Mouse (Mus musculus) neural tube, embryonic 13.5 days (tissue): ENCODE measurements around the gene Flnb. TPM values are rescaled to one million over a fixed set of nuclear protein-coding genes. Genes with fewer than 3 reads are reported as not detected.

Experiments
- ATAC-seq: fragments of 200-750 bp; cut with Nextera tagmentation; 2 replicates; pipeline ENCODE4 v1.8.0; 2017; ENCODE audit warnings: low read depth, mild to moderate bottlenecking, moderate TSS enrichment, moderate library complexity
- H3K27ac ChIP-seq: fragments of 300-500 bp; sonication (generic); replicated peaks from 2 replicates; pipeline ENCODE4 v1.5.1; 2015; ENCODE audit warnings: moderate library complexity, mild to moderate bottlenecking, inconsistent platforms
- H3K27me3 ChIP-seq: fragments of 300-500 bp; sonication (generic); 2 replicates; pipeline ENCODE4 v1.6.1; 2015; ENCODE audit warnings: mild to moderate bottlenecking, inconsistent platforms
- H3K36me3 ChIP-seq: fragments of 300-500 bp; sonication (generic); 2 replicates; pipeline ENCODE4 v1.6.1; 2015; ENCODE audit warnings: mild to moderate bottlenecking, inconsistent platforms
- H3K4me1 ChIP-seq: fragments of 300-500 bp; sonication (generic); replicated peaks from 2 replicates; pipeline ENCODE4 v1.6.1; 2015; ENCODE audit warnings: inconsistent platforms
- H3K4me2 ChIP-seq: fragments of 300-500 bp; sonication (generic); 2 replicates; pipeline ENCODE4 v1.6.1; 2015; ENCODE audit warnings: inconsistent platforms, mild to moderate bottlenecking, moderate library complexity
- H3K4me3 ChIP-seq: fragments of 300-500 bp; sonication (generic); 2 replicates; pipeline ENCODE4 v1.5.1; 2015; ENCODE audit warnings: mild to moderate bottlenecking, inconsistent platforms
- H3K9ac ChIP-seq: fragments of 300-500 bp; sonication (generic); 2 replicates; pipeline ENCODE4 v1.6.1; 2015; ENCODE audit warnings: moderate library complexity, mild to moderate bottlenecking, inconsistent platforms
- H3K9me3 ChIP-seq: fragments of 300-500 bp; sonication (generic); 2 replicates; pipeline ENCODE4 v1.6.1; 2016; ENCODE audit warnings: inconsistent platforms
- WGBS: fragments of 180-500 bp; shearing (Covaris S2); methylation state at CpG from one replicate; pipeline ENCODE4 v1.1.7; 2015; 5-methylcytosine and 5-hydroxymethylcytosine counted together
- polyA plus RNA-seq: library from polyadenylated mRNA; unstranded; fragments of >200 nt; fragmentation: Nextera tagmentation; extraction: Ambion mirVana; gene quantifications from 2 replicates; pipeline ENCODE4 v1.2.1, GENCODE M21; 2015

Gene Flnb
- polyA plus RNA-seq, 1 experiment from 2014 or later: 8.2 TPM

GRCm38 (mm10) chr14:7855501-7855900 lies 37.7 kb downstream of the Flnb start:
- no peaks in the 10 kb centered on the region for H3K9me3 ChIP-seq
- H3K27ac ChIP-seq: no peak overlapping the region
- 62% methylated on average over 5 of the region's 5 CpGs for WGBS
- no peak overlapping the region for H3K4me2 ChIP-seq
- H3K36me3 ChIP-seq: no peaks in the 10 kb centered on the region
- no peaks in the 10 kb centered on the region for H3K27me3 ChIP-seq
- H3K4me1 ChIP-seq: peaks cover 42% of the 10 kb centered on the region
- ATAC-seq: no peak
- no peak overlapping the region for H3K9ac ChIP-seq
- H3K4me3 ChIP-seq: no peak overlapping the region

GRCm38 (mm10) chr14:7856348-7856747 lies 38.6 kb downstream of the Flnb start:
- Histone ChIP-seq H3K4me2 (no peak overlapping the region), H3K9me3 (no peaks in the 10 kb centered on the region), H3K36me3 (no peaks in the 10 kb centered on the region), H3K4me3 (no peak overlapping the region), H3K27ac (no peak overlapping the region), H3K27me3 (no peaks in the 10 kb centered on the region), H3K9ac (no peak overlapping the region), H3K4me1 (peaks cover 42% of the 10 kb centered on the region)
- no peak for ATAC-seq
- 77% methylated on average over 10 of the region's 10 CpGs for WGBS

- Histone ChIP-seq H3K4me2 (no peak overlapping the region), H3K4me3 (no peak overlapping the region), H3K4me1 (peaks cover 32% of the 10 kb centered on the region), H3K36me3 (no peaks in the 10 kb centered on the region), H3K9ac (no peak overlapping the region), H3K27ac (no peak overlapping the region), H3K27me3 (no peaks in the 10 kb centered on the region), H3K9me3 (no peaks in the 10 kb centered on the region)
- 88% methylated on average over 3 of the region's 3 CpGs for WGBS
- no peak for ATAC-seq
These were observed 40.1 kb downstream of the Flnb start for GRCm38 (mm10) chr14:7857835-7858234.

GRCm38 (mm10) chr14:7858430-7858829 lies 40.7 kb downstream of the Flnb start:
- no peak overlapping the region for H3K4me3 ChIP-seq
- H3K9ac ChIP-seq: no peak overlapping the region
- peaks cover 27% of the 10 kb centered on the region for H3K4me1 ChIP-seq
- no peak for ATAC-seq
- no peaks in the 10 kb centered on the region for H3K9me3 ChIP-seq
- no peaks in the 10 kb centered on the region for H3K27me3 ChIP-seq
- H3K4me2 ChIP-seq: no peak overlapping the region
- no peaks in the 10 kb centered on the region for H3K36me3 ChIP-seq
- H3K27ac ChIP-seq: no peak overlapping the region
- 67% methylated on average over 4 of the region's 4 CpGs for WGBS

GRCm38 (mm10) chr14:7860525-7861154 lies 42.9 kb downstream of the Flnb start:
- no peak for ATAC-seq
- no peaks in the 10 kb centered on the region for H3K27me3 ChIP-seq
- no peaks in the 10 kb centered on the region for H3K9me3 ChIP-seq
- peaks cover 17% of the 10 kb centered on the region for H3K4me1 ChIP-seq
- no peak overlapping the region for H3K4me3 ChIP-seq
- WGBS: 89% methylated on average over 8 of the region's 8 CpGs
- no peak overlapping the region for H3K27ac ChIP-seq
- H3K4me2 ChIP-seq: no peak overlapping the region
- no peaks in the 10 kb centered on the region for H3K36me3 ChIP-seq
- H3K9ac ChIP-seq: no peak overlapping the region

GRCm38 (mm10) chr14:7861275-7861674 lies 43.5 kb downstream of the Flnb start:
- WGBS: 75% methylated on average over 1 of the region's 1 CpGs
- Histone ChIP-seq H3K4me1 (peaks cover 11% of the 10 kb centered on the region), H3K9ac (no peak overlapping the region), H3K36me3 (no peaks in the 10 kb centered on the region), H3K4me2 (no peak overlapping the region), H3K4me3 (no peak overlapping the region), H3K27me3 (no peaks in the 10 kb centered on the region), H3K27ac (no peak overlapping the region), H3K9me3 (no peaks in the 10 kb centered on the region)
- ATAC-seq: no peak; the same call in 1 of the 2 replicates

- no peaks in the 10 kb centered on the region for H3K9me3 ChIP-seq
- H3K27me3 ChIP-seq: no peaks in the 10 kb centered on the region
- peaks cover 8% of the 10 kb centered on the region; the same call in 1 of the 2 replicates for H3K4me1 ChIP-seq
- H3K27ac ChIP-seq: no peak overlapping the region
- ATAC-seq: no peak
- H3K36me3 ChIP-seq: no peaks in the 10 kb centered on the region; the same call in 1 of the 2 replicates
- H3K4me3 ChIP-seq: no peak overlapping the region
- H3K9ac ChIP-seq: no peak overlapping the region
- 97% methylated on average over 2 of the region's 2 CpGs for WGBS
- no peak overlapping the region for H3K4me2 ChIP-seq
These were observed 44.5 kb downstream of the Flnb start for GRCm38 (mm10) chr14:7862226-7862625.

GRCm38 (mm10) chr14:7863199-7863598 lies 45.4 kb downstream of the Flnb start:
- 80% methylated on average over 5 of the region's 5 CpGs for WGBS
- no peak for ATAC-seq
- Histone ChIP-seq H3K36me3 (peaks cover 10% of the 10 kb centered on the region), H3K4me1 (peaks cover 8% of the 10 kb centered on the region; the same call in 1 of the 2 replicates), H3K9me3 (no peaks in the 10 kb centered on the region), H3K4me3 (no peak overlapping the region), H3K27me3 (no peaks in the 10 kb centered on the region), H3K9ac (no peak overlapping the region), H3K27ac (no peak overlapping the region), H3K4me2 (no peak overlapping the region)

- Histone ChIP-seq H3K27me3 (no peaks in the 10 kb centered on the region), H3K9ac (no peak overlapping the region), H3K36me3 (peaks cover 14% of the 10 kb centered on the region), H3K27ac (no peak overlapping the region), H3K4me2 (no peak overlapping the region), H3K4me3 (no peak overlapping the region), H3K9me3 (no peaks in the 10 kb centered on the region), H3K4me1 (peaks cover 8% of the 10 kb centered on the region; the same call in 1 of the 2 replicates)
- ATAC-seq: no peak
- WGBS: 81% methylated on average over 9 of the region's 9 CpGs
These were observed 46.2 kb downstream of the Flnb start for GRCm38 (mm10) chr14:7863871-7864505.

- no peak for ATAC-seq
- no peaks in the 10 kb centered on the region for H3K27me3 ChIP-seq
- no peak overlapping the region for H3K4me3 ChIP-seq
- peaks cover 8% of the 10 kb centered on the region; the same call in 1 of the 2 replicates for H3K4me1 ChIP-seq
- H3K9ac ChIP-seq: no peak overlapping the region
- 84% methylated on average over 9 of the region's 9 CpGs for WGBS
- peaks cover 19% of the 10 kb centered on the region for H3K36me3 ChIP-seq
- H3K27ac ChIP-seq: no peak overlapping the region
- no peaks in the 10 kb centered on the region for H3K9me3 ChIP-seq
- no peak overlapping the region for H3K4me2 ChIP-seq
These were observed 46.7 kb downstream of the Flnb start for GRCm38 (mm10) chr14:7864506-7864899.

GRCm38 (mm10) chr14:7867224-7867623 lies 49.5 kb downstream of the Flnb start:
- H3K4me3 ChIP-seq: no peak overlapping the region
- no peaks in the 10 kb centered on the region for H3K27me3 ChIP-seq
- no peak overlapping the region for H3K9ac ChIP-seq
- 96% methylated on average over 7 of the region's 7 CpGs for WGBS
- no peak for ATAC-seq
- peaks cover 32% of the 10 kb centered on the region for H3K36me3 ChIP-seq
- no peak overlapping the region for H3K27ac ChIP-seq
- H3K4me1 ChIP-seq: no peaks in the 10 kb centered on the region
- no peak overlapping the region for H3K4me2 ChIP-seq
- no peaks in the 10 kb centered on the region for H3K9me3 ChIP-seq

GRCm38 (mm10) chr14:7867841-7868240 lies 50.1 kb downstream of the Flnb start:
- ATAC-seq: no peak
- Histone ChIP-seq H3K9me3 (no peaks in the 10 kb centered on the region), H3K9ac (no peak overlapping the region), H3K36me3 (peaks cover 32% of the 10 kb centered on the region), H3K4me1 (no peaks in the 10 kb centered on the region), H3K4me2 (no peak overlapping the region), H3K27ac (no peak overlapping the region), H3K4me3 (no peak overlapping the region), H3K27me3 (no peaks in the 10 kb centered on the region)
- WGBS: 78% methylated on average over 3 of the region's 3 CpGs

GRCm38 (mm10) chr14:7869796-7870195 lies 52.0 kb downstream of the Flnb start:
- no peak overlapping the region for H3K9ac ChIP-seq
- H3K4me2 ChIP-seq: no peak overlapping the region
- H3K9me3 ChIP-seq: no peaks in the 10 kb centered on the region
- H3K4me3 ChIP-seq: no peak overlapping the region
- no peaks in the 10 kb centered on the region for H3K27me3 ChIP-seq
- 91% methylated on average over 5 of the region's 6 CpGs for WGBS
- no peaks in the 10 kb centered on the region for H3K4me1 ChIP-seq
- ATAC-seq: no peak
- no peak overlapping the region for H3K27ac ChIP-seq
- peaks cover 44% of the 10 kb centered on the region for H3K36me3 ChIP-seq
